8 mouse cellular contexts compared by ENCODE assay signal in genomic region chr2:128396008-128396346, GRCm38 (mm10).
DNase-seq lines count a peak whose midpoint lies in the region; ATAC-seq and TF ChIP-seq lines count a peak whose summit lies in the region.

No protein-coding gene starts in this region.

- WGBS in cerebellum, adult 2 months: 2% methylated on average over 9 of the region's 9 CpGs
- WGBS in hindbrain, embryonic 10.5 days: 5% methylated on average over 9 of the region's 9 CpGs
- 1% methylated on average over 9 of the region's 9 CpGs for WGBS in lung, embryonic 16.5 days

- H3K4me3 ChIP-seq in MEL (ENCODE audit: control insufficient read depth in 1 of 2, insufficient read depth in 1 of 2, low read depth in 2 of 2, low read length in 2 of 2): no peak overlapping the region
- H3K4me3 ChIP-seq in cerebellum, adult 2 months (replicated peaks; ENCODE audit: insufficient read depth, low read depth, low read length): no peak overlapping the region
- no peak overlapping the region for H3K4me3 ChIP-seq in hindbrain, embryonic 10.5 days
- no peak overlapping the region for H3K4me3 ChIP-seq in lung, embryonic 16.5 days (ENCODE audit: low read length)

- no peaks in the 10 kb centered on the region for H3K27me3 ChIP-seq in MEL (ENCODE audit: control insufficient read depth in 1 of 2, insufficient read depth in 2 of 2, low read length in 2 of 2)
- H3K27me3 ChIP-seq in cerebellum, adult 2 months (ENCODE audit: control insufficient read depth, insufficient read depth, low read length): no peaks in the 10 kb centered on the region
- peaks cover 20% of the 10 kb centered on the region for H3K27me3 ChIP-seq in hindbrain, embryonic 10.5 days (ENCODE audit: insufficient read depth, poor library complexity, severe bottlenecking)
- no peaks in the 10 kb centered on the region for H3K27me3 ChIP-seq in lung, embryonic 16.5 days (ENCODE audit: control insufficient read depth, insufficient read depth, low read depth, low read length)

- H3K4me1 ChIP-seq in MEL (ENCODE audit: control insufficient read depth in 1 of 2, insufficient read depth in 2 of 2, low read length in 2 of 2): peaks cover 0 to 14% of the 10 kb centered on the region in 2 experiments; a peak in 1 of 4 replicates
- no peaks in the 10 kb centered on the region for H3K4me1 ChIP-seq in cerebellum, adult 2 months (ENCODE audit: control insufficient read depth, insufficient read depth, low read length)
- H3K4me1 ChIP-seq in hindbrain, embryonic 10.5 days (replicated peaks): peaks cover 41% of the 10 kb centered on the region
- H3K4me1 ChIP-seq in lung, embryonic 16.5 days (replicated peaks; ENCODE audit: control insufficient read depth, insufficient read depth, low read length): peaks cover 24% of the 10 kb centered on the region

- DNase-seq in MEL (ENCODE audit: low read depth, low spot score): peak; percentile 89
- DNase-seq in cerebellum, adult 2 months: peak; percentile 80 to 92
- DNase-seq in forelimb bud, embryonic 11.5 days (ENCODE audit: low read depth, low spot score): peak; percentile 89
- peak; percentile 92 for DNase-seq in hindbrain, embryonic 10.5 days (ENCODE audit: low spot score)
- peak; percentile 97 for DNase-seq in layer of hippocampus, adult 9-10 months (ENCODE audit: low spot score)
- peak; percentile 99 for DNase-seq in ovary, postnatal 10 days (ENCODE audit: low spot score)
- peak; percentile 81 to 95 for DNase-seq in thymus, postnatal 10 days (ENCODE audit: low spot score in 2 of 2)

- TF ChIP-seq EP300 in MEL (IDR thresholded peaks at IDR 0.05; ENCODE audit: low read depth in 1 of 2, low read length in 2 of 2): peak; percentile 39 to 42; a peak in 3 of 4 replicates

- H3K36me3 ChIP-seq in MEL (ENCODE audit: control insufficient read depth in 1 of 2, insufficient read depth in 2 of 2, low read length in 2 of 2): peaks cover 0 to 7% of the 10 kb centered on the region in 2 experiments; a peak in 2 of 4 replicates
- H3K36me3 ChIP-seq in hindbrain, embryonic 10.5 days: no peaks in the 10 kb centered on the region
- no peaks in the 10 kb centered on the region for H3K36me3 ChIP-seq in lung, embryonic 16.5 days (ENCODE audit: control insufficient read depth, insufficient read depth, low read length)

- no peak overlapping the region for H3K4me2 ChIP-seq in lung, embryonic 16.5 days (ENCODE audit: low read depth, low read length)

- peak; percentile 97 for TF ChIP-seq RAD21 in MEL (IDR thresholded peaks at IDR 0.05; ENCODE audit: low read depth, low read length)

- H3K27ac ChIP-seq in MEL (ENCODE audit: control insufficient read depth, low read depth, low read length): no peak overlapping the region
- H3K27ac ChIP-seq in cerebellum, adult 2 months (ENCODE audit: insufficient read depth, low read length): no peak overlapping the region
- no peak overlapping the region for H3K27ac ChIP-seq in hindbrain, embryonic 10.5 days
- H3K27ac ChIP-seq in lung, embryonic 16.5 days (ENCODE audit: low read length): no peak overlapping the region

- TF ChIP-seq CTCF in MEL (IDR thresholded peaks at IDR 0.05 in 2 of 3, conservative IDR thresholded peaks at IDR 0.05 in 1 of 3; ENCODE audit: control insufficient read depth in 1 of 3, insufficient read depth in 1 of 3, low read depth in 2 of 3, low read length in 3 of 3, poor library complexity in 1 of 3, severe bottlenecking in 1 of 3): peak; percentile 77 to 95 (median 92)
- peak; percentile 98 for TF ChIP-seq CTCF in cerebellum, adult 2 months (IDR thresholded peaks at IDR 0.05; ENCODE audit: borderline replicate concordance, insufficient read depth, low read depth, low read length)

- H3K79me2 ChIP-seq in MEL (ENCODE audit: control insufficient read depth, insufficient read depth, low read length, poor library complexity): no peaks in the 10 kb centered on the region; the same call in 1 of the 2 replicates

- ATAC-seq in lung, embryonic 16.5 days (ENCODE audit: low read depth): peak; percentile 92

- no peak overlapping the region for H3K9ac ChIP-seq in MEL (ENCODE audit: control insufficient read depth, low read depth, low read length, poor library complexity, severe bottlenecking)
- no peak overlapping the region for H3K9ac ChIP-seq in lung, embryonic 16.5 days (ENCODE audit: low read length)

- H3K9me3 ChIP-seq in MEL (replicated peaks; ENCODE audit: insufficient read depth, low read length): no peaks in the 10 kb centered on the region
- no peaks in the 10 kb centered on the region for H3K9me3 ChIP-seq in hindbrain, embryonic 10.5 days
- no peaks in the 10 kb centered on the region for H3K9me3 ChIP-seq in lung, embryonic 16.5 days (ENCODE audit: control insufficient read depth, low read length)

- no peak for TF ChIP-seq POLR2A in MEL (IDR thresholded peaks at IDR 0.05; ENCODE audit: control insufficient read depth in 1 of 2, insufficient read depth in 1 of 2, low read depth in 1 of 2, low read length in 2 of 2, poor library complexity in 1 of 2)
- TF ChIP-seq POLR2A in cerebellum, adult 2 months (IDR thresholded peaks at IDR 0.05; ENCODE audit: borderline replicate concordance, insufficient read depth, low read length): no peak

TF ChIP-seq in MEL, 35 proteins besides CTCF, POLR2A, EP300 and RAD21:
- no peak for TF ChIP-seq ZKSCAN1 (IDR thresholded peaks at IDR 0.05; ENCODE audit: low read depth, low read length)
- no peak for TF ChIP-seq MAX (IDR thresholded peaks at IDR 0.05; ENCODE audit: low read length)
- no peak for TF ChIP-seq E2F4 (IDR thresholded peaks at IDR 0.05; ENCODE audit: borderline replicate concordance, low read depth, low read length)
- no peak for TF ChIP-seq POLR2AphosphoS2 (IDR thresholded peaks at IDR 0.05; ENCODE audit: low read length)
- TF ChIP-seq ZNF384 (IDR thresholded peaks at IDR 0.05; ENCODE audit: low read depth, low read length): peak; percentile 95
- no peak for TF ChIP-seq UBTF (IDR thresholded peaks at IDR 0.05; ENCODE audit: borderline replicate concordance, insufficient read depth, low read depth, low read length)
- TF ChIP-seq TCF12 (IDR thresholded peaks at IDR 0.05; ENCODE audit: low read depth, low read length): 0 out of 2 replicates have a peak, but pooled peaks have one; percentile 29
- no peak for TF ChIP-seq TAL1 (IDR thresholded peaks at IDR 0.05; ENCODE audit: low read length)
- TF ChIP-seq CHD1 (IDR thresholded peaks at IDR 0.05; ENCODE audit: low read depth, low read length): no peak
- TF ChIP-seq MXI1 (IDR thresholded peaks at IDR 0.05; ENCODE audit: low read depth, low read length): peak; percentile 46; the same call in 1 of the 2 replicates
- no peak for TF ChIP-seq TBP (IDR thresholded peaks at IDR 0.05; ENCODE audit: low read depth, low read length)
- TF ChIP-seq CHD2 (IDR thresholded peaks at IDR 0.05; ENCODE audit: low read length): no peak
- peak; percentile 75 for TF ChIP-seq SIN3A (IDR thresholded peaks at IDR 0.05; ENCODE audit: low read length)
- no peak; the same call in 1 of the 2 replicates for TF ChIP-seq RCOR1 (IDR thresholded peaks at IDR 0.05; ENCODE audit: low read depth, low read length)
- TF ChIP-seq MAFK (IDR thresholded peaks at IDR 0.05; ENCODE audit: borderline replicate concordance, low read depth, low read length): no peak
- TF ChIP-seq MYC (IDR thresholded peaks at IDR 0.05; ENCODE audit: low read depth, low read length): peak; percentile 42; the same call in 1 of the 2 replicates
- TF ChIP-seq MEF2A (IDR thresholded peaks at IDR 0.05; ENCODE audit: extremely low read depth, insufficient replicate concordance, low read depth, low read length, poor library complexity, severe bottlenecking): no peak
- peak; percentile 92 for TF ChIP-seq SMC3 (IDR thresholded peaks at IDR 0.05; ENCODE audit: low read depth, low read length)
- TF ChIP-seq GABPA (IDR thresholded peaks at IDR 0.05; ENCODE audit: low read depth, low read length): no peak
- TF ChIP-seq MAZ (IDR thresholded peaks at IDR 0.05; ENCODE audit: low read depth, low read length): peak; percentile 39; the same call in 1 of the 2 replicates
- TF ChIP-seq KAT2A (conservative IDR thresholded peaks at IDR 0.05; ENCODE audit: low read depth, low read length): no peak
- no peak for TF ChIP-seq USF2 (IDR thresholded peaks at IDR 0.05; ENCODE audit: borderline replicate concordance in 1 of 2, insufficient read depth in 1 of 2, low read depth in 1 of 2, low read length in 2 of 2)
- no peak for TF ChIP-seq NELFE (IDR thresholded peaks at IDR 0.05; ENCODE audit: low read depth, low read length)
- no peak for TF ChIP-seq USF1 (IDR thresholded peaks at IDR 0.05; ENCODE audit: low read depth, low read length)
- peak; percentile 63 for TF ChIP-seq GATA1 (IDR thresholded peaks at IDR 0.05; ENCODE audit: low read depth, low read length)
- TF ChIP-seq ZMIZ1 (IDR thresholded peaks at IDR 0.05; ENCODE audit: low read depth, low read length): no peak
- TF ChIP-seq NRF1 (IDR thresholded peaks at IDR 0.05; ENCODE audit: insufficient read depth, low read depth, low read length, poor library complexity, severe bottlenecking): no peak
- TF ChIP-seq POLR2AphosphoS5 (IDR thresholded peaks at IDR 0.05; ENCODE audit: borderline replicate concordance, low read depth, low read length): no peak
- peak; percentile 96 for TF ChIP-seq ZC3H11A (IDR thresholded peaks at IDR 0.05; ENCODE audit: low read depth, low read length)
- no peak for TF ChIP-seq BHLHE40 (IDR thresholded peaks at IDR 0.05; ENCODE audit: borderline replicate concordance, low read depth, low read length)
- TF ChIP-seq ETS1 (IDR thresholded peaks at IDR 0.05; ENCODE audit: low read depth, low read length): no peak
- TF ChIP-seq ELF1 (IDR thresholded peaks at IDR 0.05; ENCODE audit: low read depth, low read length): 0 out of 2 replicates have a peak, but pooled peaks have one; percentile 49
- TF ChIP-seq JUND (IDR thresholded peaks at IDR 0.05; ENCODE audit: low read depth, low read length): no peak
- no peak; the same call in 1 of the 2 replicates for TF ChIP-seq HCFC1 (IDR thresholded peaks at IDR 0.05; ENCODE audit: low read depth, low read length)
- no peak for TF ChIP-seq MYB (IDR thresholded peaks at IDR 0.05; ENCODE audit: low read depth, low read length)
